Mouse (Mus musculus): ENCODE measurements around the gene Shcbp1. TPM values are rescaled to one million over a fixed set of nuclear protein-coding genes. Genes with fewer than 3 reads are reported as not detected.
"Not testable (repeated sequence)": the region's sequence is repeated elsewhere in the genome, so short reads cannot be mapped to it uniquely, and the experiment has no call there.

Shcbp1 gene
- 66.3 and 69.1 TPM in 2 replicates for polyA plus RNA-seq (2015; fragmentation: Nextera tagmentation; extraction: Ambion mirVana)

DNA sequence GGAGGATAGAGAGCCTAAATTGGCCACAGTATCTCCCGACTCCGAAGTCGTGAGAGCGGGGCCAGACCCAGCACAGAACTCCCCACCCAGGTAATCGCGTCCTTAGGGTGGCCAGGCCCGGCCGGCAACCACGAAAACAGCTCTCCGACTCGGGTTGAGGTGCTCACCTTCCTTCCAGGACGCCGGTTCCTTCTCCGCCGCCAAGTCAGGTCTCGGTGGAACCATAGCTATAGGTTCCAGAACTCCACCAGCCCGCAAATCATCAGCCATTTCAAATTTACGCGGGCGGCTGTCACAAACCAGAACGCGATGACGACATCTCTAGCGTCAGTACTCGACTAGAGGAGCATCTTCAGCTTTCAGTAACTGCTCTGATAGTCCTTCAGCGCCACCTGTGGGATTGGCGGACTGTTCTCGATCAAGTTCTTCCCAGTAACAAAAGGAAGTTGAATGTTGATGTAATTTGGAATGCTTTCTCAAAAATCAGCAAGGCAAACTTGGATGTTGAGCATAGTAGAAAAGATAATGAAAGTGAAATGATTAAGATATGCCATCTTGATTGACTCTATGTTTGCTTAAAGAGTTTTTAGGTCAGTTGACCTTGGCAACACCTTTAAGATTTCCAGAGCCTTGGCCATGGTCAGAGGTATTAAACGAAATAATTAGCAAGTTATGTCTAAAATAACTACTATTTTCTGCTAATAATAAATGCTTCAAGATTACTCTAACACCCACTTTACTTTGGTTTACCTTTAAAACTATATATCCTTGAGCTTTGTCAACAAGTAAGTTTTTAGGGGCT is at the start of gene Shcbp1:
Gene Shcbp1 (minus strand): TSS at position 314 of the 802 bp plus-strand sequence.
- 3% methylated on average over 29 of the region's 29 CpGs for WGBS
- Histone ChIP-seq H3K27ac (no peak within 1 kb of the TSS), H3K9ac (peak within 1 kb of the TSS; percentile 26; the same call in 1 of the 2 replicates), H3K9me3 (no peaks in the 10 kb centered on the region), H3K36me3 (no peaks in the 10 kb centered on the region), H3K27me3 (replicated peaks) (no peaks in the 10 kb centered on the region), H3K4me1 (peaks cover 7% of the 10 kb centered on the region), H3K4me3 (replicated peaks) (peak within 1 kb of the TSS; percentile 64), H3K4me2 (peak within 1 kb of the TSS; percentile 56)
- ATAC-seq (ENCODE audit: insufficient read depth, low FRiP score, low read depth), result peak; percentile 90

DNA sequence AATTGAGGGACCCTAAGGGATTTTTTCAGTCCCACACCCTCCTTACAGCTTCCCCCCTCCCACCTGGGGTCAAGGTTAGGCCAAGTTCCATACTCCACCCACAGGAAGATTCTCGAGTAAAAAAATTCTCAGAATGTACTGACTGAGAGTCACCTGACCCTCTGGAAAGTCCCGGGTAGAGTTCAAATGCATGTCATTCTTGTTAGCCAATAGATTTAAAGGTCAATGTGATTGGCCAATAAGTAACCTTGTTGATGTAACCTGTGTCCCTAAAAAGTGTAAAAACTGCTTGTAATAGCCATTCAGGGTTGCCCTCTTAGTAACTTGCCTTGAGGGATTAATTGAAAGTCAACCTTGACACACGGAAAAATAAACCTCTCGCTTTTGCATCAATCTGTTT is 29.5 kb upstream of the Shcbp1 start:
- no peaks in the 10 kb centered on the region for H3K9me3 ChIP-seq
- no peaks in the 10 kb centered on the region for H3K4me1 ChIP-seq
- no peak overlapping the region for H3K4me3 ChIP-seq (replicated peaks)
- no peak overlapping the region for H3K4me2 ChIP-seq
- H3K27ac ChIP-seq, result no peak overlapping the region
- H3K9ac ChIP-seq, result no peak overlapping the region
- WGBS, result 83% methylated on average over 4 of the region's 4 CpGs
- H3K36me3 ChIP-seq, result no peaks in the 10 kb centered on the region
- no peaks in the 10 kb centered on the region for H3K27me3 ChIP-seq (replicated peaks)
- no peak for ATAC-seq (ENCODE audit: insufficient read depth, low FRiP score, low read depth)

DNA sequence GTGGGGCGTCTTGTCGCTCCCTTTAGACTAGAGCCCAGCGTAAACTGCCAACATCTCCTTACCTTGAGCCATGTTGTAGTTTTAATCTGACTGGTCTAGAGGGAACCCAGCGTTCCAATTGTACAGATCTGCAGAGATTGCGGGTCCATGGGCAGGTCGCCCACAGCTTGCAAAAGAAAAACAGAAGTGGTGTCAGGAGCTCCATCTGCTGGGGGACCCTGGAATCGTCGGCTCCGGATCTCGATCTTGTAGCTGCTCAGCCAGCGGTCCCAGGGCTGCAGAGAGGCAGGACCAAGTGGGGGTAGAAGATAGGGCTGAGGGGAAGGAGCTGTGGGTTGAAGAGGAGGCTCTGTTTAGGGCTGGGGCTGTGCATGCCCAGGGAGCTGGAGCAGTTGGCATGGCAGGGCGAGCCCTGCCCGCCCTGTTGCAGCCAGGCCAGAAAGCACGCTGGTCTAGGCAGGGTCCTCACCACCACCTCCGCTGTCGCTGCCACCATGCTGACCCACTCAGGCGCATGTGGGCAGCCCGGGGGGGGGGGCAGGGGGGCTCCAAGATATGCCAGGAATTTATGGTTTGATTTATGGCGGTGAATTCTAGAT is 21.3 kb upstream of the Shcbp1 start:
- H3K9ac ChIP-seq, result no peak overlapping the region
- no peak for ATAC-seq (ENCODE audit: insufficient read depth, low FRiP score, low read depth)
- H3K36me3 ChIP-seq, result no peaks in the 10 kb centered on the region
- no peak overlapping the region for H3K4me3 ChIP-seq (replicated peaks)
- H3K27me3 ChIP-seq (replicated peaks), result no peaks in the 10 kb centered on the region
- no peak overlapping the region for H3K27ac ChIP-seq
- WGBS, result 52% methylated on average over 19 of the region's 19 CpGs
- H3K4me2 ChIP-seq, result no peak overlapping the region
- no peaks in the 10 kb centered on the region for H3K9me3 ChIP-seq
- no peaks in the 10 kb centered on the region for H3K4me1 ChIP-seq

DNA sequence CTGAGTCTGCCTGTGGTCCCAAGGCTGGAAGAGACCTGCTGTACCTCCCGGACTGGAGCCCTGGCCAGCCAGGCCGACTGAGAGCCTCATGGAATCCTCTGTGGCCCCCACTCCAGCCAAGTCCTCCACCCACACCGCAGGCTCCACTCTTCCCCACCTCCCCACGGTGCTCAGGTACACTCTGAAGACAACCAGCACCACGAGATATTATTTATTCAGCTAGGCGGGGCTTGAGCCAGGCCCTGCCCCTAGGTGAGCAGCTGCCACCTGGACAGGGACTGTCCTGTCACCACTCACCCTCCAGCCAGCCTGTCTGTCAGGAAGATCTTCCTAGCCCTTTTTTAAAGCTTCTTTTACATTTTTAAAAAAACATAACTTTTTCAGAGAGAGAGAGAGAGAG is 1.1 kb downstream of the Shcbp1 start:
- peak overlapping the region; percentile 64 for H3K4me3 ChIP-seq (replicated peaks)
- peaks cover 7% of the 10 kb centered on the region for H3K4me1 ChIP-seq
- no peaks in the 10 kb centered on the region for H3K36me3 ChIP-seq
- H3K9me3 ChIP-seq, result no peaks in the 10 kb centered on the region
- H3K27me3 ChIP-seq (replicated peaks), result no peaks in the 10 kb centered on the region
- ATAC-seq (ENCODE audit: insufficient read depth, low FRiP score, low read depth), result no peak
- H3K4me2 ChIP-seq, result peak overlapping the region; percentile 56
- 62% methylated on average over 6 of the region's 6 CpGs for WGBS
- no peak overlapping the region for H3K27ac ChIP-seq
- no peak overlapping the region for H3K9ac ChIP-seq

DNA sequence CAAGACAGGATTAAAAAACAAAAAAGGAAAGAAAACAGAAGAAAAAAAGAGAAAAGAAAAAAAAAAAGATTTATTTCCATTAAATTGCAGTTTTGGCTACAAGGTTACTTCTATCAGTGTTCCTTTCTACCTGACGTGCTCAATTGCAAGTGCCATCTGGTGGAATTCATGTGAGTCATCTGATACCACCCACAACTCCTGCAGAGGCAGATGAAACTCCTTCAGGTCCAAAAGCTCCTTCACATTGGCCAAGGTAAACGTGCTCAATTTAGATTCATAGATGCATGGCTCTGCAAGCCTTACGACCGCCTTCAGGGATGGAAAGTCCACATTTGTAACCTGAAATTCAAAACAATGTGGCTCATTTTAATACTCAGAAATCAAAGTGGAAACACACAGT is 14.6 kb downstream of the Shcbp1 start:
- Histone ChIP-seq H3K4me1 (no peaks in the 10 kb centered on the region), H3K4me3 (replicated peaks) (no peak overlapping the region), H3K9me3 (no peaks in the 10 kb centered on the region), H3K27me3 (replicated peaks) (no peaks in the 10 kb centered on the region), H3K36me3 (no peaks in the 10 kb centered on the region), H3K4me2 (no peak overlapping the region), H3K27ac (no peak overlapping the region), H3K9ac (no peak overlapping the region)
- no peak for ATAC-seq (ENCODE audit: insufficient read depth, low FRiP score, low read depth)
- 73% methylated on average over 4 of the region's 4 CpGs for WGBS

DNA sequence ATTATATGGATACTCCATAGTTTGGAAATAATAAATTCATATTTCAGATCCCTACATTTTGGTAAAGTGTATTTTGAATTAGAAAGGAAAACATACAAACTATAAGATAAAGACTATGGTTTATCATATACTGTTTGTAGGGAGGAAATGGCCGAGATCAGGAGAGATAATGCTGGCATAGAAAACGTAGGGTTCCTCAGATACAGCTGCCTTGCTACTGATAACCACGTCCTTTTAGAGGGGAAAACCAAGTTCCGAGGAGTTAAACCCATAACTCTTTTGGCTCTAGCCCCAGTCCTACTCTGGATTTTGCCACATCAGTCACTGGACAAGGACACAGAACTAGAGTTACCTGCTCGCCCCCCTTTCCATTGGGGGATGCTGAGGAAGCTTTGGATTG is 26.3 kb downstream of the Shcbp1 start:
- Histone ChIP-seq H3K4me1 (no peaks in the 10 kb centered on the region), H3K36me3 (no peaks in the 10 kb centered on the region), H3K27me3 (replicated peaks) (no peaks in the 10 kb centered on the region), H3K4me3 (replicated peaks) (no peak overlapping the region), H3K27ac (no peak overlapping the region), H3K9me3 (no peaks in the 10 kb centered on the region), H3K9ac (no peak overlapping the region), H3K4me2 (no peak overlapping the region)
- ATAC-seq (ENCODE audit: insufficient read depth, low FRiP score, low read depth), result no peak
- WGBS, result 82% methylated on average over 5 of the region's 5 CpGs

DNA sequence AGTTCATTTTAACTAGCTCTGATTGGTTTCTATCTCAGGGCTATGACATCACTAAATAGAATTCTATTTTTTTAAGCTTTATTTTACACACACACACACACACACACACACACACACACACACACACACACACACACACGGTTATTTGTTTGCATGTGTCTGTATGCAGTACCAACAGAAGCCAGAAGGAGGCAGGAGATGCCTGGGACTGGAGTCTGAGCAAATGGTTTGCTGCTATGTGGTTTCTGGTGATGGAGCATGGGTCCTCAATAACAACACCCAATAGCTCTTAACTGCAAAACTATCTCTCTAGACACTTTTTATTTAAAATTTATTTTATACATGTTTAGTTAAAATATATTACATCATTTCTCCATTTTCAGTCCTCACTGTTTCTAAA is 48.4 kb downstream of the Shcbp1 start:
- no peak for ATAC-seq (ENCODE audit: insufficient read depth, low FRiP score, low read depth)
- peaks cover 4% of the 10 kb centered on the region; the same call in 1 of the 2 replicates for H3K36me3 ChIP-seq
- no peaks in the 10 kb centered on the region for H3K27me3 ChIP-seq (replicated peaks)
- no peak overlapping the region for H3K4me3 ChIP-seq (replicated peaks)
- H3K27ac ChIP-seq, result no peak overlapping the region
- no peak overlapping the region for H3K4me2 ChIP-seq
- no peaks in the 10 kb centered on the region for H3K9me3 ChIP-seq
- WGBS, result 82% methylated on average over 1 of the region's 1 CpGs
- H3K4me1 ChIP-seq, result no peaks in the 10 kb centered on the region
- H3K9ac ChIP-seq, result no peak overlapping the region

DNA sequence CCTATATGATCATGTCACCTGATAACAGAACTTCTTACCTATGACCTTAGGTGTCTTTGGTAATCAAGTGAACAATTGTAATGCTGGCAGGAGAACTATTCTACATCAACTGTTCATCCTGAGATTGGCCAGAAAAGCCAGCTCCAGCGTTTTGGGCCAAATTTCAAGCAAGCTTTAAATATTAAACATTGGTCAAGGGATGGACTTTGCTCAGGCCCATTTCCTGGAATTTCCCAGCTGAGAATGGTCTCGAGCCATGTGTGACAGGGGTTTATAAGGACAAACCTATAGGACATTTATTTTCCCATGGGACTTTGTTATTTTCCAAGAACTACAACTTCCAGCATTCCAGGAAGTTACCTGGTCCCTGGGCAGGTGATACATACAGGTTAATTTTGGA is 63.8 kb downstream of the Shcbp1 start:
- no peak overlapping the region for H3K9ac ChIP-seq
- no peaks in the 10 kb centered on the region for H3K36me3 ChIP-seq
- no peaks in the 10 kb centered on the region for H3K27me3 ChIP-seq (replicated peaks)
- no peak overlapping the region for H3K4me2 ChIP-seq
- no peak for ATAC-seq (ENCODE audit: insufficient read depth, low FRiP score, low read depth)
- no peaks in the 10 kb centered on the region for H3K4me1 ChIP-seq
- WGBS, result 68% methylated on average over 2 of the region's 2 CpGs
- no peaks in the 10 kb centered on the region for H3K9me3 ChIP-seq
- no peak overlapping the region for H3K4me3 ChIP-seq (replicated peaks)
- H3K27ac ChIP-seq, result no peak overlapping the region

DNA sequence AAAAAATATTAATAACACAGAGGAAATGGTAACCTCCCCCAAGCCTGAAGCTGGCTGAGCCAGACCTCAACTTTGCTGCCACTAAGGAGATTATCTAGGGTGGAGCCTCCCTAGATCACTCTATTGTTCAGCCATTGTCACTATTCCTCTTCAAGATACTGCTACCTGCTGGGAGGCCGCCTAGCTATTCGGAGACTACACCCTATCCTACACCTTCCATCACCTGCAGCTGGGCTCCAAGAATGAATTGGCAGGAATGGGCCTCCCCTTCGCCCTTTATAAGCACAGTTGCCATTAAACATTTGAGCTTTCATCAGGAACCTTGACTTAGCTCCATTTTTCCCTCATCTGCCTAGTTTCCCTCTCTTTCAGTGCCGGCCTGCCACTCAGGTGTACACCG is 71.0 kb downstream of the Shcbp1 start:
- H3K27ac ChIP-seq; H3K9me3 ChIP-seq; H3K4me2 ChIP-seq; H3K4me3 ChIP-seq (replicated peaks); H3K27me3 ChIP-seq (replicated peaks); H3K9ac ChIP-seq; ATAC-seq (ENCODE audit: insufficient read depth, low FRiP score, low read depth); H3K4me1 ChIP-seq; H3K36me3 ChIP-seq: not testable (repeated sequence)
- 69% methylated on average over 5 of the region's 5 CpGs for WGBS

DNA sequence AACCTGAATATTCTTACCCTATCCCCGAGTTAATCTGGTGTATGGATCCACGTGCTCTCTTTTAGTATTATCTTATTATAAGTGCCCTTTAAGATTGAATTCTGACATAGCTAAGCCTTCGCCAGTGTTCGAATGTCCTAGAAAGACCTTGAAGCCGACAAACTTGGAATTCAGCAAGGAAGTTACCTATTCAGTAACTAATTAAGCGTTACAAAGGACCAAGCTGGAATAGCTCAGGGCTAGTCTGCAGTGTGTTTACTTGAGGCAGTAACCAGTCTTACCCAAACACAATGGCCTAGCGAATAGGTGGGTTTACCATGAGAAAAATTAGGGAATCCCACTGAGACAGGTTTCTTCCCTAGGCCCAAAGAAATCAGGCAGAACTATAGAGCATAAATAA is 71.5 kb downstream of the Shcbp1 start:
- not testable (repeated sequence) for H3K4me3 ChIP-seq (replicated peaks); H3K27ac ChIP-seq; H3K4me2 ChIP-seq; ATAC-seq (ENCODE audit: insufficient read depth, low FRiP score, low read depth); H3K4me1 ChIP-seq; H3K27me3 ChIP-seq (replicated peaks); H3K9me3 ChIP-seq; H3K36me3 ChIP-seq; H3K9ac ChIP-seq
- WGBS, result 78% methylated on average over 7 of the region's 7 CpGs

DNA sequence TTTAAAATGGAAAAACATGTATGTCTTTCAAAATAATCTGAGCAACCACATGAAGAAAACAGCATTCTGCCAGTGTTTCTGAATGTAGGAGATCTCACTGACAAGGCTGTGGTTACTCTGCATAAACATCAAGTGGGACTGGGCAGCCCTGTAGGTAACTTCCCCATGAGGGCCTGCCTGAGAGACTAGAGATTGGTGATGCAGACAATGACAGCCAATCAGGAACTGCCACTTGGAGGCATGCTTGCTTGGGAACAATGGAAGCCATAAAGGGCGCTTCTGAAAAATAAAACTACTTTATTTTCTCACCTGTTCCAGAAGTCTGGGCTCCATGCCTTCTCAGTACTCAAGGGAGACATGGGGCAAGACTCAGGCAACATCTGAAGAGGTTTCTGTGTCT is 87.7 kb downstream of the Shcbp1 start:
- no peak overlapping the region for H3K9ac ChIP-seq
- WGBS, result 53% methylated on average over 1 of the region's 1 CpGs
- no peak for ATAC-seq (ENCODE audit: insufficient read depth, low FRiP score, low read depth)

More for the DNA sequence above, 87.7 kb downstream of the Shcbp1 start:
- Histone ChIP-seq H3K27ac (no peak overlapping the region), H3K4me2 (no peak overlapping the region), H3K36me3 (no peaks in the 10 kb centered on the region), H3K27me3 (replicated peaks) (no peaks in the 10 kb centered on the region), H3K4me3 (replicated peaks) (no peak overlapping the region), H3K9me3 (no peaks in the 10 kb centered on the region), H3K4me1 (no peaks in the 10 kb centered on the region)

Measured in stomach, embryonic 15.5 days (tissue).